Mouse (Mus musculus): ENCODE results near the gene Opcml. TPM values are rescaled to one million over a fixed set of nuclear protein-coding genes. Genes with fewer than 3 reads are reported as not detected.

Opcml gene
- total and polyA plus RNA-seq, 2 experiments from 2014 or later = 48.3 to 140 TPM

- 82% methylated on average over 8 of the region's 8 CpGs for WGBS
- no peaks in the 10 kb centered on the region for H3K36me3 ChIP-seq (ENCODE audit: insufficient read depth)
- no peak overlapping the region for H3K4me3 ChIP-seq (ENCODE audit: low read depth, low read length)
- H3K27me3 ChIP-seq (ENCODE audit: insufficient read depth, low read length) = no peaks in the 10 kb centered on the region
- no peak for DNase-seq
- no peaks in the 10 kb centered on the region for H3K9me3 ChIP-seq (ENCODE audit: low read length)
- no peak overlapping the region for H3K9ac ChIP-seq
- H3K4me2 ChIP-seq (ENCODE audit: low read depth) = no peak overlapping the region
- TF ChIP-seq CTCF (IDR thresholded peaks at IDR 0.05; ENCODE audit: low read depth) = no peak
- no peaks in the 10 kb centered on the region for H3K4me1 ChIP-seq (ENCODE audit: insufficient read depth)
- H3K27ac ChIP-seq (ENCODE audit: low read depth, low read length) = no peak overlapping the region
- no peak for ATAC-seq
Measured at GRCm38 (mm10) chr9:28303659-28304058, 513.1 kb downstream of the Opcml start.

DNA sequence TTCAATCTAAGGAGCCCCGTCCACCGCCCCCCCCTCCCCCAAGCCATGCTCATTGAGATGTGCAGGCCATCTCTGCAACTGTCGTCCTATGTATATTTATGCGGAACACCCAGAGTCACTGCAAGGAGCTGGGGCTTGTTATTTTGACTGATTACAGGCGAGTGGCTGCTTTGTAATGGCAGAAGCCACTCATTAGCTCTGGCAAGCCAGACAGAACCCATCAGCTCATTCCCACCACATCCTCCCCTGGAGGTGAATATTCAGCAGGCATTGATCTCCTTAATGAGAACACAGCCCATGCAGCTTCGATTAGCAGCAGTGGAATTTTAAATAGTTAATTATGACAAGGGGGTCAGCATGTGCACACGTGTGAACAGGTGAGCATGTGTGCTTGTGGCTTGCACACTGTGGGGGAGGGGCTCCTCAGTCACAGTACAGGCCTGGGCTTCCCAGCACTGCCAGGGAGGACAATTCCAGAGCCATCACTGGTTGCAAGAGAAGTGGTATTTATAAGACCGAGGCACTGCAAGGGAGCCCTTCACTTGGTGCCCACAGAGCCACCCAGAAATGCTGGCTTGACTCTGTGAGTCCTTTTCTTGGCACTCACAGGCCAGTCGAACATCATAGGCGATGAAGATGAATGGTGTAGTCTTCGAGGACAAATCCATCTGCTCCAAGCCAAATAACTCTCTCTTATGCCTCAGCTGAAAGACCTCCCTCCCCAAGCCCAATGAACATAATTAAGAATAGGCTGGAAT is 516.0 kb downstream of the Opcml start:
- 34% methylated on average over 11 of the region's 11 CpGs for WGBS

DNA sequence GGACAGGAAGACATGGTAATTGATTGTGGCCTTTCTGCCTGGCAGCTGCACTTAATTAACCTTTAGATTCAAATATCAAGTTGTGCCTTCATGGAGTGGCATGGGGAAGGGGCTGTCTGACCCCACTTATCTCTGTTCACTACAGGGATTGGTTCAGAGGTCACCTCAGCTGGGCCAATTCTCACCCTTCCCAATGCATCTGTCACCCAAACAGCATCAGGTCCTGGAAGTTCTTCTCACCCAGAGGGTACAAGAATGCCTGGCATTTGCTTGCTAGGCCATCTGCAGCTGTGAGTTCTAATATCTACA is 516.5 kb downstream of the Opcml start:
- Histone ChIP-seq H3K4me3 (ENCODE audit: low read depth, low read length) (no peak overlapping the region), H3K9ac (no peak overlapping the region), H3K36me3 (ENCODE audit: insufficient read depth) (no peaks in the 10 kb centered on the region), H3K4me1 (ENCODE audit: insufficient read depth) (no peaks in the 10 kb centered on the region), H3K4me2 (ENCODE audit: low read depth) (no peak overlapping the region), H3K27ac (ENCODE audit: low read depth, low read length) (no peak overlapping the region), H3K27me3 (ENCODE audit: insufficient read depth, low read length) (no peaks in the 10 kb centered on the region), H3K9me3 (ENCODE audit: low read length) (no peaks in the 10 kb centered on the region)
- no peak for ATAC-seq
- TF ChIP-seq CTCF (IDR thresholded peaks at IDR 0.05; ENCODE audit: low read depth) = no peak
- no peak for DNase-seq

More for the DNA sequence above, 516.0 kb downstream of the Opcml start:
- Histone ChIP-seq H3K4me3 (ENCODE audit: low read depth, low read length) (no peak overlapping the region), H3K9ac (no peak overlapping the region), H3K36me3 (ENCODE audit: insufficient read depth) (no peaks in the 10 kb centered on the region), H3K4me1 (ENCODE audit: insufficient read depth) (no peaks in the 10 kb centered on the region), H3K9me3 (ENCODE audit: low read length) (no peaks in the 10 kb centered on the region), H3K4me2 (ENCODE audit: low read depth) (no peak overlapping the region), H3K27me3 (ENCODE audit: insufficient read depth, low read length) (no peaks in the 10 kb centered on the region), H3K27ac (ENCODE audit: low read depth, low read length) (no peak overlapping the region)
- no peak for TF ChIP-seq CTCF (IDR thresholded peaks at IDR 0.05; ENCODE audit: low read depth)
- DNase-seq (no peak), ATAC-seq (no peak)

- no peaks in the 10 kb centered on the region for H3K4me1 ChIP-seq (ENCODE audit: insufficient read depth)
- no peak overlapping the region for H3K9ac ChIP-seq
- DNase-seq (no peak), ATAC-seq (no peak)
- no peaks in the 10 kb centered on the region for H3K36me3 ChIP-seq (ENCODE audit: insufficient read depth)
- no peaks in the 10 kb centered on the region for H3K27me3 ChIP-seq (ENCODE audit: insufficient read depth, low read length)
- no peak overlapping the region for H3K27ac ChIP-seq (ENCODE audit: low read depth, low read length)
- no peaks in the 10 kb centered on the region for H3K9me3 ChIP-seq (ENCODE audit: low read length)
- WGBS = 78% methylated on average over 6 of the region's 6 CpGs
- TF ChIP-seq CTCF (IDR thresholded peaks at IDR 0.05; ENCODE audit: low read depth) = no peak
- no peak overlapping the region for H3K4me2 ChIP-seq (ENCODE audit: low read depth)
- no peak overlapping the region for H3K4me3 ChIP-seq (ENCODE audit: low read depth, low read length)
Measured at GRCm38 (mm10) chr9:28307481-28308050, 517.0 kb downstream of the Opcml start.

- DNase-seq (no peak), ATAC-seq (no peak)
Measured at GRCm38 (mm10) chr9:28317881-28318280, 527.3 kb downstream of the Opcml start.

DNA sequence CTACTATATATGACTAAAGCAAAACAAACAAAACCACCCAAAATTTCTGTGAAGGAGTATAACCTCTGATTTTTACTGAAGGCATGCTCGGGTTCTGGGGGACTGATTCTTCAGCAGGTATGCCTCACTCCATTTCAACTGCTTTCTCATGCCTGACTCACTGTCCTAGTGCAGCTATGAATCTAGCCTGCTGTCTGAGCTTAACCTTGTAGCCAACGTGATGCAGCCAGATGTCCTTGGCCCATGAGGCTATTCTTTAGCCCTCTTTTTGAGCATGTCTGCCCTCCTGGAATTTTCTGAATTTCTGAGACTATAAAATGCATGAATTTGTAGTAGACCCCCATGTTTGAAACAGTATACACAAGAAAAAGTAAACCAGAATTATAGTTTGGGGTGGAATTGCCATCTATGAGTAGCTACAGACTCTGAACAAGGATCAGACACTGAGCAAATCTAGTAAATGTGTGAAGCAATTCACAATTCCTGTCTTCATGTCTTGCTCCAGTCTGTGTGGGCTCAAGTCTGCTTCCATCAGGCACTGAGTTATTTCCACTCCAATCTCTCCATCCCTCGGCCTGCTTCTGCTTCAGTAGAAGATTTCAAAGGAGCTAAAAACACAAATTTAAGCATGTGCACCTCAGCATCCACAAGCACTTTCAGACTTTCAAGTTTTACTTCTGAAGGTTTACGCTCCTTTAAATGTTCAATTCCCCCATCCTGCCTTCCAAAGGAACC is 528.6 kb downstream of the Opcml start:
- no peak overlapping the region for H3K4me2 ChIP-seq (ENCODE audit: low read depth)
- ATAC-seq = no peak
- no peak overlapping the region for H3K9ac ChIP-seq
- no peaks in the 10 kb centered on the region for H3K9me3 ChIP-seq (ENCODE audit: low read length)
- TF ChIP-seq CTCF (IDR thresholded peaks at IDR 0.05; ENCODE audit: low read depth) = no peak
- H3K36me3 ChIP-seq (ENCODE audit: insufficient read depth) = no peaks in the 10 kb centered on the region
- no peak overlapping the region for H3K4me3 ChIP-seq (ENCODE audit: low read depth, low read length)
- no peaks in the 10 kb centered on the region for H3K4me1 ChIP-seq (ENCODE audit: insufficient read depth)
- no peak for DNase-seq
- no peaks in the 10 kb centered on the region for H3K27me3 ChIP-seq (ENCODE audit: insufficient read depth, low read length)
- 77% methylated on average over 4 of the region's 4 CpGs for WGBS
- no peak overlapping the region for H3K27ac ChIP-seq (ENCODE audit: low read depth, low read length)

More at GRCm38 (mm10) chr9:28317881-28318280, 527.3 kb downstream of the Opcml start:
- Histone ChIP-seq H3K4me2 (ENCODE audit: low read depth) (no peak overlapping the region), H3K36me3 (ENCODE audit: insufficient read depth) (no peaks in the 10 kb centered on the region), H3K27ac (ENCODE audit: low read depth, low read length) (no peak overlapping the region), H3K9ac (no peak overlapping the region), H3K4me3 (ENCODE audit: low read depth, low read length) (no peak overlapping the region), H3K4me1 (ENCODE audit: insufficient read depth) (no peaks in the 10 kb centered on the region), H3K27me3 (ENCODE audit: insufficient read depth, low read length) (no peaks in the 10 kb centered on the region), H3K9me3 (ENCODE audit: low read length) (no peaks in the 10 kb centered on the region)
- no peak for TF ChIP-seq CTCF (IDR thresholded peaks at IDR 0.05; ENCODE audit: low read depth)

- no peaks in the 10 kb centered on the region for H3K27me3 ChIP-seq (ENCODE audit: insufficient read depth, low read length)
- no peak overlapping the region for H3K9ac ChIP-seq
- H3K9me3 ChIP-seq (ENCODE audit: low read length) = no peaks in the 10 kb centered on the region
- no peaks in the 10 kb centered on the region for H3K36me3 ChIP-seq (ENCODE audit: insufficient read depth)
- H3K4me1 ChIP-seq (ENCODE audit: insufficient read depth) = no peaks in the 10 kb centered on the region
- ATAC-seq (no peak), DNase-seq (no peak)
- no peak overlapping the region for H3K27ac ChIP-seq (ENCODE audit: low read depth, low read length)
- H3K4me3 ChIP-seq (ENCODE audit: low read depth, low read length) = no peak overlapping the region
- H3K4me2 ChIP-seq (ENCODE audit: low read depth) = no peak overlapping the region
- TF ChIP-seq CTCF (IDR thresholded peaks at IDR 0.05; ENCODE audit: low read depth) = no peak
- whole genome bisulfite sequencing = 65% methylated on average over 1 of the region's 1 CpGs
Measured at GRCm38 (mm10) chr9:28319802-28320201, 529.2 kb downstream of the Opcml start.

Measured in forebrain, postnatal 0 days (tissue).